Mouse (Mus musculus) bone marrow, adult 2 months (tissue): ENCODE results near the gene Gng7. TPM values are rescaled to one million over a fixed set of nuclear protein-coding genes. Genes with fewer than 3 reads are reported as not detected.
A peak's percentile ranks its signal among the peaks of the same experiment; 100 is the strongest.

Experiments
- H3K27ac ChIP-seq: fragments of 200-500 bp; 2 replicates; pipeline ENCODE4 v1.5.1; 2012; ENCODE audit warnings: low read depth, mild to moderate bottlenecking, control low read depth, inconsistent platforms, low read length; ENCODE audit not compliant: control insufficient read depth, poor library complexity, insufficient read depth
- H3K4me1 ChIP-seq: fragments of 200-500 bp; 2 replicates; pipeline ENCODE4 v1.6.1; 2011; ENCODE audit warnings: low read length; ENCODE audit not compliant: control insufficient read depth, insufficient read depth
- H3K4me3 ChIP-seq: fragments of 200-500 bp; replicated peaks from 2 replicates; pipeline ENCODE3; 2011; ENCODE audit warnings: mild to moderate bottlenecking, low read depth, low read length, control low read depth; ENCODE audit not compliant: control insufficient read depth
- CTCF ChIP-seq: fragments of 200-500 bp; IDR thresholded peaks from 2 replicates; pipeline ENCODE4 v1.5.1; 2011; ENCODE audit warnings: low read length, control low read depth; ENCODE audit not compliant: control insufficient read depth, insufficient read depth
- POLR2A ChIP-seq: fragments of 200-500 bp; IDR thresholded peaks from 2 replicates; pipeline ENCODE4 v1.6.1; 2011; ENCODE audit warnings: low read depth, mild to moderate bottlenecking, control low read depth, low read length, borderline replicate concordance; ENCODE audit not compliant: control insufficient read depth
- WGBS: fragments of 180-500 bp; shearing (Covaris S2); methylation state at CpG from one replicate; pipeline ENCODE4 v1.1.7; 2018; 5-methylcytosine and 5-hydroxymethylcytosine counted together
- polyA plus RNA-seq: library from polyadenylated mRNA; stranded (reverse); fragments of >200 nt; gene quantifications from 2 replicates; pipeline ENCODE4 v1.2.4, GENCODE M21; 2011; ENCODE audit warnings: low replicate concordance; ENCODE audit not compliant: missing spikeins, insufficient read depth, insufficient read length

Gng7 gene
- polyA plus RNA-seq, 1 experiment = not detected

- no peak overlapping the region for H3K4me3 ChIP-seq
- peaks cover 15% of the 10 kb centered on the region for H3K4me1 ChIP-seq
- no peak for TF ChIP-seq CTCF
- TF ChIP-seq POLR2A = no peak
- H3K27ac ChIP-seq = no peak overlapping the region
- 26% methylated on average over 15 of the region's 15 CpGs for WGBS
These were observed 75.8 kb downstream of the Gng7 start for GRCm38 (mm10) chr10:80938831-80939550.

- no peak for TF ChIP-seq POLR2A
- TF ChIP-seq CTCF = no peak
- no peak overlapping the region for H3K4me3 ChIP-seq
- H3K27ac ChIP-seq = peak overlapping the region; percentile 17; the same call in 1 of the 2 replicates
- H3K4me1 ChIP-seq = peaks cover 17% of the 10 kb centered on the region
- 8% methylated on average over 8 of the region's 8 CpGs for WGBS
These were observed 77.1 kb downstream of the Gng7 start for GRCm38 (mm10) chr10:80937646-80938045.

GRCm38 (mm10) chr10:80936810-80937164, 78.0 kb downstream of the Gng7 start:
- TF ChIP-seq CTCF (no peak), POLR2A (no peak)
- H3K4me1 ChIP-seq = peaks cover 17% of the 10 kb centered on the region

GRCm38 (mm10) chr10:80936135-80936809, 78.5 kb downstream of the Gng7 start:
- H3K4me3 ChIP-seq = no peak overlapping the region
- 4% methylated on average over 37 of the region's 37 CpGs for WGBS
- TF ChIP-seq CTCF (no peak), POLR2A (no peak)
- no peak overlapping the region for H3K27ac ChIP-seq
- H3K4me1 ChIP-seq = peaks cover 17% of the 10 kb centered on the region

More at GRCm38 (mm10) chr10:80936810-80937164, 78.0 kb downstream of the Gng7 start:
- no peak overlapping the region for H3K4me3 ChIP-seq
- WGBS = 18% methylated on average over 6 of the region's 6 CpGs
- no peak overlapping the region for H3K27ac ChIP-seq

GRCm38 (mm10) chr10:80935698-80936097, 79.0 kb downstream of the Gng7 start:
- 15% methylated on average over 17 of the region's 17 CpGs for WGBS
- Histone ChIP-seq H3K4me1 (peaks cover 17% of the 10 kb centered on the region), H3K27ac (no peak overlapping the region), H3K4me3 (no peak overlapping the region)
- TF ChIP-seq POLR2A (no peak), CTCF (no peak)

- no peak for TF ChIP-seq POLR2A
- TF ChIP-seq CTCF = no peak
- WGBS = 4% methylated on average over 3 of the region's 3 CpGs
These were observed 79.5 kb downstream of the Gng7 start for GRCm38 (mm10) chr10:80935241-80935640.

GRCm38 (mm10) chr10:80934136-80934985, 80.4 kb downstream of the Gng7 start:
- Histone ChIP-seq H3K4me3 (no peak overlapping the region), H3K4me1 (peaks cover 13% of the 10 kb centered on the region), H3K27ac (no peak overlapping the region; the same call in 1 of the 2 replicates)
- 57% methylated on average over 14 of the region's 14 CpGs for WGBS
- TF ChIP-seq CTCF = no peak
- TF ChIP-seq POLR2A = no peak

More at GRCm38 (mm10) chr10:80935241-80935640, 79.5 kb downstream of the Gng7 start:
- Histone ChIP-seq H3K27ac (no peak overlapping the region), H3K4me1 (peaks cover 16% of the 10 kb centered on the region), H3K4me3 (no peak overlapping the region)
